Mouse (Mus musculus) cortical plate, adult 2 months (tissue): ENCODE measurements at regions not wholly inside any gene's neighbourhood (a gene's known extent, or its start where the extent isn't known, plus 50 kb on each side); places are given as distances from the start of the nearest gene placed in this dataset.
"Not testable (repeated sequence)": the region's sequence is repeated elsewhere in the genome, so short reads cannot be mapped to it uniquely, and the experiment has no call there.

Experiments used
- H3K27ac ChIP-seq: fragments of 200-500 bp; 2 replicates; pipeline ENCODE4 v1.5.1; 2012; ENCODE audit warnings: low read length, control low read depth, inconsistent platforms; ENCODE audit not compliant: insufficient read depth
- H3K4me1 ChIP-seq: fragments of 200-500 bp; 2 replicates; pipeline ENCODE4 v1.6.1; 2011; ENCODE audit warnings: low read length; ENCODE audit not compliant: control insufficient read depth, insufficient read depth
- H3K4me3 ChIP-seq: fragments of 200-500 bp; 2 replicates; pipeline ENCODE4 v1.5.1; 2011; ENCODE audit warnings: mild to moderate bottlenecking, low read length, control low read depth; ENCODE audit not compliant: insufficient read depth
- CTCF ChIP-seq: fragments of 200-500 bp; IDR thresholded peaks from 2 replicates; pipeline ENCODE4 v1.5.1; 2011; ENCODE audit warnings: mild to moderate bottlenecking, control low read depth, low read length; ENCODE audit not compliant: insufficient read depth; ENCODE audit errors: extremely low read depth
- POLR2A ChIP-seq: fragments of 200-500 bp; IDR thresholded peaks from 2 replicates; pipeline ENCODE4 v1.6.1; 2011; ENCODE audit warnings: mild to moderate bottlenecking, low read length, control low read depth; ENCODE audit not compliant: insufficient read depth; ENCODE audit errors: extremely low read depth

GRCm38 (mm10) chr13:26464523-26464922 is 305.4 kb downstream of the Hdgfl1 start:
- Histone ChIP-seq H3K4me1 (no peaks in the 10 kb centered on the region), H3K4me3 (no peak overlapping the region), H3K27ac (no peak overlapping the region)
- no peak for TF ChIP-seq CTCF

DNA sequence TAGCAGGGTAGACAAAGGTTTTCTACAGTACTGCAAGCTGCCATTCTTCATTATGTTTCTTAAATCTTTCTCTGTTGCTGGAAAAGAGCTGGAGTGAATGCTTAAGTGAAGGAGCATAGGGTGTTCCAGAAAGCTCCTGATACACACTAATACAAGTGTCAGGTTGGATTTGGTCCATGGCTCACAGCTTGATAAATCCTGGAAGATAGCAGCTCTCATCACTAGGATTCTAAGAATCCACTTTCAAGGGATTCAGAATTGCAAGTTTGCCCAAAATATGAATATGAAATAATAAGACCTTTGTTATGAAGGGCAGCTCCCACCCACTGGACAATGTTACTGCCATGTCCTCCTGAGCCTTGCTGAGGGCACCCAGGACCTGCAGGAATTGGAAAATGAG is 305.9 kb downstream of the Hdgfl1 start:
- TF ChIP-seq POLR2A (no peak), CTCF (no peak)
- Histone ChIP-seq H3K27ac (no peak overlapping the region), H3K4me3 (no peak overlapping the region), H3K4me1 (no peaks in the 10 kb centered on the region)

DNA sequence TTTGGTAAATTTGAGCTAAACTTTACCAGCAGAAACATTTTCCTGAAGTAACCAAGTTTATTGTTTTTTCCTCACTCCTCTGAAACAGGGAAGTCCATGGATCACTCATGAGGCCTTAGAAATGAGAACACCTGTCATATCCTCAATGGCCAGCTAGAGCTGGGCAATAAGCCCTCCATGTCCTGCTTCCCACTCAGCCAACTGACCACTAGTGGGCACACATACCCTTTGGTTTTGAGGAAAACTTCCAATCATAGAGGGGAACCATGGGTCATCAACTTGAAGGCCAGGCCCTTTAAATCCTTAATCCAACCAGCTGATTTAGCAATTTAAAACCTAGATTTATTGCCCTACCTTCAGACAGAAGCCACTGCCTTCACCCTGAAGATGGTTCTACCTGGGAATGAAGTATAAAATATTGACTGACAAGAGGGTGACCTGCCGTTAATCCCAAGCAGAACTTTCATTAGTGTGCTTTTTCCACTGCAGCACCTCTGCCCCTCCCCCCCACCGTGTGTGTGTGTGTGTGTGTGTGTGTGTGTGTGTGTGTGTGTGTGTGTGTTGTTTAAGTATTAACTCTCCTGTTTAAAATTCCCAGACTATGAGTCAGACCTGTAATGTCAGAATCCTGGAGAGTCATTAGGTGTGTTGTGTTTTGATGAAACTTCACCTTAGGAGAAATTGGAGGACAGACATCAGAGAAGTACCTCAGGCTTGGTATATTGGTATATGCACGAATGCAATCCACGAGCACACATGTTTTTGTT is 312.3 kb downstream of the Hdgfl1 start:
- H3K4me1 ChIP-seq = no peaks in the 10 kb centered on the region
- no peak overlapping the region for H3K4me3 ChIP-seq
- no peak for TF ChIP-seq POLR2A
- no peak for TF ChIP-seq CTCF
- H3K27ac ChIP-seq = no peak overlapping the region

DNA sequence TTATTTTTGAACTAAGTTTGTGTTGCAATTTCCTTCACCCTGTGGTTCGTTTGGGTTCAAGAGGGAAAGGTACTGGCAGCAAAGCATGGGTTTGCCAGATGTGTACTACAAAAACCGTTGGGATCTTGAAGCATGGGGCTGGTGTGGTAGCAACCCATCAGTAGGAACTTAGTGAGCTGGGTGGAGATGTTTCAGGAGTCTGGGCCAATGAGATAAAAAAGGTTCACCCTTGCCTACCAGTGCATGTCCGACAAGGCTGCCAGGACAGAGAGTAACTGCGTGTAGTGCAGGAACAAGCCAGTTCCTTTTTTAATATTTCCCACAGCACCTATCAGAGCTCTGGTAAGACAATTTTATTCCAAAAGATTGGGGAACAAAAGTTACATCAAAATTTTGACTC is 343.3 kb downstream of the Hdgfl1 start:
- TF ChIP-seq CTCF (no peak), POLR2A (no peak)
- no peak overlapping the region for H3K27ac ChIP-seq
- H3K4me3 ChIP-seq = no peak overlapping the region
- H3K4me1 ChIP-seq = no peaks in the 10 kb centered on the region

DNA sequence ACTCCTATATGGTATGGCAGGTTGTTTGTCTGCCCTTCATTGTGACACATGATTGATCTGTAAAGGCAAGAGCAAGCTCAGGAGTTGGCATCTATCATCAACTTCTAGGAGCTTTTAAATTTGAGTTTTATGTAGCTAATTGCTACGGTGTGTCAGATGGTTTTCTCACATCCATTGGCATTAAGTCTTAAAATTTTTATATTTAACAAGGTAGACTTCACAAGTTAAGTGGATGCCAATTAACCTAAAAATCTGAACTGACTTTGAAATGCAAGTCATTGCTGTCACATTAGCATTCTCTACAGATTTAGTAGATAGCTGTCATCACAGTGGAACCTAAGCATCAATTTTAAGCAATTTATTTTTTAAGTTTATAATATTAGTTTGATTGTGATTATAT is 345.5 kb downstream of the Hdgfl1 start:
- Histone ChIP-seq H3K27ac (no peak overlapping the region), H3K4me3 (no peak overlapping the region), H3K4me1 (no peaks in the 10 kb centered on the region)
- TF ChIP-seq POLR2A (no peak), CTCF (no peak)

DNA sequence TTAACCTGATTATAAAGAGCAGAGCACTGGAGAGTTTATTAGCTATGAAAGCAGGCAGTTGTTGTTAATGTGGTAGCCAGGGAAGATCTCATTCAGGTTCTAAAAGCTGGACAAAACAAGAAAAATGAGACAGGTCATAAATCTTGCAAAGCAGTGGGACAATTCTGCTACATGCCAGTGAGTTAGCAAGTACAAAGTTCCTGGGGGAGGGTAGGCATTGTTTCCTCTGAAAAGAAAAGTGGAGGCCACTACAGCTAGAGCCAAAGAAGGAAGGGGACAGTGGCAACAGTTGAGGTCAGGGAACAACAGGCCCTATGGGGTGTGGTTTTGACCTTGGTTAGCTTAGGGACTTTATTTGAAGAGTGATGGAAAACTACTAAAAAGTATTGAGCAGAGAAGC is 364.2 kb downstream of the Hdgfl1 start:
- TF ChIP-seq POLR2A = no peak
- TF ChIP-seq CTCF = no peak
- Histone ChIP-seq H3K4me3 (no peak overlapping the region), H3K4me1 (no peaks in the 10 kb centered on the region), H3K27ac (no peak overlapping the region)

DNA sequence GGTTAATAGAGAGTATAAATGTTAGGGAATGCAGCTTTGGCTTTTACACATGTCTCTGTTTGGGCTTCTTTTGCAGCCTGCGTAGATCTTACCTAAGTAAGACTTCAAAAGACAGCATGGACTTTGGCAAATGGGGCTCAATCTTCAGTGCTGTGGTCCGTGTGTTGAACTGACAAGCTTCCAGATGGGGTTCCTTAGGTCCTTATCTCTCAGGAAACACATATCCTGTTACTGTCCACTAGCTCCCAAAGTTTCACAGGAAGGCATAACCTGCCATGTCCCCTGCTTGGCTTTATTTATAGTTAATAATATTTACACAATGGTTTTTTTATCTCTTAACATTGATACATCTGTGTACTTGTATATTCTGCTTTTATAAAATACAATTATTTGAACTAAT is 365.3 kb downstream of the Hdgfl1 start:
- no peak overlapping the region for H3K27ac ChIP-seq

GRCm38 (mm10) chr13:26387861-26388621 is 381.9 kb downstream of the Hdgfl1 start:
- no peaks in the 10 kb centered on the region for H3K4me1 ChIP-seq
- H3K4me3 ChIP-seq = no peak overlapping the region
- no peak overlapping the region for H3K27ac ChIP-seq
- TF ChIP-seq CTCF = no peak
- no peak for TF ChIP-seq POLR2A

More for the DNA sequence above, 365.3 kb downstream of the Hdgfl1 start:
- TF ChIP-seq POLR2A (no peak), CTCF (no peak)
- H3K4me3 ChIP-seq = no peak overlapping the region
- H3K4me1 ChIP-seq = no peaks in the 10 kb centered on the region

DNA sequence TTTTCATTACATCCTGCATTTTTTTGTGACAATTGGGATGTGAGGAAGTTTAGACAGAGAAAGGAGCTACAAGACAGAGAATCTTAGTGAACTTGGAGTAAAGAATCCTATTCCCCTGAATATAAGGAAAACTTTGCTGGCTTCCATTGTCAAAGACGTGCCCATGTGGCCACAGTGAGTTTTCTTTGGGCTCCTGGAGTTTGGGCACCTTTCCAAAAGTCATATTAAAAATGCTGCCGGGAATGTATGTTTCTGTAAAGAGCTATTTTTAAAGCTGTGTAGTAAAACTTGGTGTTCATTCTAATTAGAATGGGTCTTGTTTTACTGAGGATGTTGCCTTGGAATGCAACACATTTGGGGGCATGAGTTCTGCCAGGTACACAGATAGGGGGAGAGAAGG is 387.3 kb downstream of the Hdgfl1 start:
- TF ChIP-seq POLR2A (no peak), CTCF (no peak)
- H3K4me1 ChIP-seq = no peaks in the 10 kb centered on the region
- H3K4me3 ChIP-seq = no peak overlapping the region
- H3K27ac ChIP-seq = no peak overlapping the region

GRCm38 (mm10) chr13:26382154-26382553 is 387.8 kb downstream of the Hdgfl1 start:
- H3K4me1 ChIP-seq = no peaks in the 10 kb centered on the region
- no peak for TF ChIP-seq POLR2A
- TF ChIP-seq CTCF = no peak
- no peak overlapping the region for H3K4me3 ChIP-seq
- H3K27ac ChIP-seq = no peak overlapping the region

- Histone ChIP-seq H3K4me1 (no peaks in the 10 kb centered on the region), H3K4me3 (no peak overlapping the region), H3K27ac (no peak overlapping the region)
- no peak for TF ChIP-seq CTCF
- no peak for TF ChIP-seq POLR2A
Measured at GRCm38 (mm10) chr13:26375546-26375945, 394.4 kb downstream of the Hdgfl1 start.

- not testable (repeated sequence) for H3K4me1 ChIP-seq, H3K27ac ChIP-seq, H3K4me3 ChIP-seq
Measured at GRCm38 (mm10) chr13:26365911-26366310, 404.1 kb downstream of the Hdgfl1 start.
